Mouse (Mus musculus): ENCODE results near the gene Nat8f5. TPM values are rescaled to one million over a fixed set of nuclear protein-coding genes. Genes with fewer than 3 reads are reported as not detected.
"Not testable (repeated sequence)": the region's sequence is repeated elsewhere in the genome, so short reads cannot be mapped to it uniquely, and the experiment has no call there.

Gene Nat8f5
- polyA plus RNA-seq, 2 experiments: not detected

GRCm38 (mm10) chr6:85818338-85818737, 2.4 kb downstream of the Nat8f5 start:
- no peak overlapping the region for H3K27ac ChIP-seq (replicated peaks; ENCODE audit: low read depth, low read length)
- ATAC-seq (ENCODE audit: low FRiP score, low read depth) (no peak), DNase-seq (ENCODE audit: low spot score) (no peak)
- no peak overlapping the region for H3K4me2 ChIP-seq (replicated peaks; ENCODE audit: low read depth, low read length, severe bottlenecking)
- H3K4me1 ChIP-seq (ENCODE audit: control insufficient read depth, insufficient read depth, low read length): no peaks in the 10 kb centered on the region
- no peak overlapping the region for H3K9ac ChIP-seq (ENCODE audit: low read depth, low read length, severe bottlenecking)
- H3K36me3 ChIP-seq (ENCODE audit: control insufficient read depth, insufficient read depth, low read length): no peaks in the 10 kb centered on the region
- H3K27me3 ChIP-seq (ENCODE audit: control insufficient read depth, insufficient read depth, low read length): no peaks in the 10 kb centered on the region
- no peaks in the 10 kb centered on the region for H3K9me3 ChIP-seq (ENCODE audit: control insufficient read depth, low read length)
- H3K4me3 ChIP-seq (replicated peaks; ENCODE audit: low read length): no peak overlapping the region
- no peak for TF ChIP-seq POLR2A (IDR thresholded peaks at IDR 0.05; ENCODE audit: borderline replicate concordance, extremely low read depth, insufficient read depth, insufficient read length)
- 52% methylated on average over 1 of the region's 1 CpGs for WGBS

- Histone ChIP-seq H3K9ac (ENCODE audit: low read depth, low read length, severe bottlenecking) (no peak overlapping the region), H3K27ac (replicated peaks; ENCODE audit: low read depth, low read length) (no peak overlapping the region), H3K4me2 (replicated peaks; ENCODE audit: low read depth, low read length, severe bottlenecking) (no peak overlapping the region), H3K4me1 (ENCODE audit: control insufficient read depth, insufficient read depth, low read length) (no peaks in the 10 kb centered on the region), H3K4me3 (replicated peaks; ENCODE audit: low read length) (no peak overlapping the region), H3K9me3 (ENCODE audit: control insufficient read depth, low read length) (no peaks in the 10 kb centered on the region), H3K36me3 (ENCODE audit: control insufficient read depth, insufficient read depth, low read length) (no peaks in the 10 kb centered on the region), H3K27me3 (ENCODE audit: control insufficient read depth, insufficient read depth, low read length) (no peaks in the 10 kb centered on the region)
- DNase-seq (ENCODE audit: low spot score) (no peak), ATAC-seq (ENCODE audit: low FRiP score, low read depth) (no peak)
- no peak for TF ChIP-seq POLR2A (IDR thresholded peaks at IDR 0.05; ENCODE audit: borderline replicate concordance, extremely low read depth, insufficient read depth, insufficient read length)
- WGBS: 90% methylated on average over 2 of the region's 2 CpGs
Measured at GRCm38 (mm10) chr6:85813339-85813738, 7.4 kb downstream of the Nat8f5 start.

- not testable (repeated sequence) for H3K27ac ChIP-seq (replicated peaks; ENCODE audit: low read depth, low read length); H3K9me3 ChIP-seq (ENCODE audit: control insufficient read depth, low read length); H3K4me1 ChIP-seq (ENCODE audit: control insufficient read depth, insufficient read depth, low read length); DNase-seq (ENCODE audit: low spot score); H3K4me2 ChIP-seq (replicated peaks; ENCODE audit: low read depth, low read length, severe bottlenecking); ATAC-seq (ENCODE audit: low FRiP score, low read depth); H3K27me3 ChIP-seq (ENCODE audit: control insufficient read depth, insufficient read depth, low read length); H3K4me3 ChIP-seq (replicated peaks; ENCODE audit: low read length); H3K9ac ChIP-seq (ENCODE audit: low read depth, low read length, severe bottlenecking); H3K36me3 ChIP-seq (ENCODE audit: control insufficient read depth, insufficient read depth, low read length)
- 54% methylated on average over 2 of the region's 3 CpGs for WGBS
Measured at GRCm38 (mm10) chr6:85810942-85811537, 9.7 kb downstream of the Nat8f5 start.

GRCm38 (mm10) chr6:85810514-85810913, 10.3 kb downstream of the Nat8f5 start:
- not testable (repeated sequence) for H3K4me3 ChIP-seq (replicated peaks; ENCODE audit: low read length); H3K27ac ChIP-seq (replicated peaks; ENCODE audit: low read depth, low read length); H3K9me3 ChIP-seq (ENCODE audit: control insufficient read depth, low read length); ATAC-seq (ENCODE audit: low FRiP score, low read depth); H3K27me3 ChIP-seq (ENCODE audit: control insufficient read depth, insufficient read depth, low read length); H3K36me3 ChIP-seq (ENCODE audit: control insufficient read depth, insufficient read depth, low read length); H3K9ac ChIP-seq (ENCODE audit: low read depth, low read length, severe bottlenecking); H3K4me2 ChIP-seq (replicated peaks; ENCODE audit: low read depth, low read length, severe bottlenecking); H3K4me1 ChIP-seq (ENCODE audit: control insufficient read depth, insufficient read depth, low read length); DNase-seq (ENCODE audit: low spot score)
- 88% methylated on average over 2 of the region's 3 CpGs for whole genome bisulfite sequencing

- H3K4me2 ChIP-seq (replicated peaks; ENCODE audit: low read depth, low read length, severe bottlenecking); H3K4me1 ChIP-seq (ENCODE audit: control insufficient read depth, insufficient read depth, low read length); H3K27ac ChIP-seq (replicated peaks; ENCODE audit: low read depth, low read length); DNase-seq (ENCODE audit: low spot score); H3K9ac ChIP-seq (ENCODE audit: low read depth, low read length, severe bottlenecking); H3K4me3 ChIP-seq (replicated peaks; ENCODE audit: low read length); H3K36me3 ChIP-seq (ENCODE audit: control insufficient read depth, insufficient read depth, low read length); ATAC-seq (ENCODE audit: low FRiP score, low read depth); H3K9me3 ChIP-seq (ENCODE audit: control insufficient read depth, low read length); H3K27me3 ChIP-seq (ENCODE audit: control insufficient read depth, insufficient read depth, low read length): not testable (repeated sequence)
- WGBS: 74% methylated on average over 2 of the region's 3 CpGs
Measured at GRCm38 (mm10) chr6:85809784-85810183, 11.0 kb downstream of the Nat8f5 start.

- 53% methylated on average over 5 of the region's 5 CpGs for WGBS
Measured at GRCm38 (mm10) chr6:85803180-85803579, 17.6 kb downstream of the Nat8f5 start.

More at GRCm38 (mm10) chr6:85803180-85803579, 17.6 kb downstream of the Nat8f5 start:
- H3K4me2 ChIP-seq (replicated peaks; ENCODE audit: low read depth, low read length, severe bottlenecking); H3K27me3 ChIP-seq (ENCODE audit: control insufficient read depth, insufficient read depth, low read length); H3K9me3 ChIP-seq (ENCODE audit: control insufficient read depth, low read length); H3K4me3 ChIP-seq (replicated peaks; ENCODE audit: low read length); H3K9ac ChIP-seq (ENCODE audit: low read depth, low read length, severe bottlenecking); H3K27ac ChIP-seq (replicated peaks; ENCODE audit: low read depth, low read length); H3K36me3 ChIP-seq (ENCODE audit: control insufficient read depth, insufficient read depth, low read length); H3K4me1 ChIP-seq (ENCODE audit: control insufficient read depth, insufficient read depth, low read length); DNase-seq (ENCODE audit: low spot score); ATAC-seq (ENCODE audit: low FRiP score, low read depth): not testable (repeated sequence)

Small RNA genes within 50 kb of the gene (microRNA-seq; reads per million reads assigned to microRNA genes)
- not detected for gene Mir6375

Other genes with a start within 250 kb of the Nat8f5 start
- gene Alms1, start 233.4 kb downstream of the Nat8f5 start, polyA plus RNA-seq (2012; rRNA removed): 4.7 and 4.9 TPM in 2 replicates
- gene Alms1, start 233.4 kb downstream of the Nat8f5 start, polyA plus RNA-seq (2014; fragmentation: Nextera tagmentation; extraction: Ambion mirVana): 4.5 and 6.2 TPM in 2 replicates
- gene Nat8f7, start 107.8 kb downstream of the Nat8f5 start, polyA plus RNA-seq (2012; rRNA removed): 0.04 and 0.15 TPM in 2 replicates
- not detected in 2 replicates for gene Nat8f7, start 107.8 kb downstream of the Nat8f5 start, polyA plus RNA-seq (2014; fragmentation: Nextera tagmentation; extraction: Ambion mirVana)
- gene Nat8f3, start 55.2 kb downstream of the Nat8f5 start, polyA plus RNA-seq (2012; rRNA removed): 0.08 TPM in 1 of 2 replicates, not detected in the other
- not detected in 2 replicates for gene Nat8f3, start 55.2 kb downstream of the Nat8f5 start, polyA plus RNA-seq (2014; fragmentation: Nextera tagmentation; extraction: Ambion mirVana)
- gene Nat8f6, start within 50 bp of the Nat8f5 start, polyA plus RNA-seq (2012; rRNA removed): 0.08 and 0.10 TPM in 2 replicates
- gene Nat8f6, start within 50 bp of the Nat8f5 start, polyA plus RNA-seq (2014; fragmentation: Nextera tagmentation; extraction: Ambion mirVana): not detected in 2 replicates
- gene Nat8, start 11.1 kb upstream of the Nat8f5 start, polyA plus RNA-seq (2012; rRNA removed): 0.10 TPM in 1 of 2 replicates, not detected in the other
- 0.18 TPM in 1 of 2 replicates, not detected in the other for gene Nat8, start 11.1 kb upstream of the Nat8f5 start, polyA plus RNA-seq (2014; fragmentation: Nextera tagmentation; extraction: Ambion mirVana)
- gene Nat8f2, start 48.2 kb upstream of the Nat8f5 start, polyA plus RNA-seq (2012; rRNA removed): 0.06 TPM in 1 of 2 replicates, not detected in the other
- not detected in 2 replicates for gene Nat8f2, start 48.2 kb upstream of the Nat8f5 start, polyA plus RNA-seq (2014; fragmentation: Nextera tagmentation; extraction: Ambion mirVana)
- gene Nat8f4, start 83.9 kb upstream of the Nat8f5 start, polyA plus RNA-seq (2012; rRNA removed): 1.7 TPM in 2 replicates
- gene Nat8f4, start 83.9 kb upstream of the Nat8f5 start, polyA plus RNA-seq (2014; fragmentation: Nextera tagmentation; extraction: Ambion mirVana): 1.9 and 2.0 TPM in 2 replicates
- gene Tprkb, start 90.9 kb upstream of the Nat8f5 start, polyA plus RNA-seq (2012; rRNA removed): 27.2 and 30.1 TPM in 2 replicates
- gene Tprkb, start 90.9 kb upstream of the Nat8f5 start, polyA plus RNA-seq (2014; fragmentation: Nextera tagmentation; extraction: Ambion mirVana): 25.8 and 31.5 TPM in 2 replicates
- 7.7 and 9.4 TPM in 2 replicates for gene Nat8f1, start 94.7 kb upstream of the Nat8f5 start, polyA plus RNA-seq (2012; rRNA removed)
- 6.9 and 7.0 TPM in 2 replicates for gene Nat8f1, start 94.7 kb upstream of the Nat8f5 start, polyA plus RNA-seq (2014; fragmentation: Nextera tagmentation; extraction: Ambion mirVana)
- gene Dusp11, start 140.7 kb upstream of the Nat8f5 start, polyA plus RNA-seq (2012; rRNA removed): 115 and 130 TPM in 2 replicates
- 46.3 and 56.4 TPM in 2 replicates for gene Dusp11, start 140.7 kb upstream of the Nat8f5 start, polyA plus RNA-seq (2014; fragmentation: Nextera tagmentation; extraction: Ambion mirVana)
- gene Figla, start 195.2 kb upstream of the Nat8f5 start, polyA plus RNA-seq (2012; rRNA removed): not detected in 2 replicates
- gene Figla, start 195.2 kb upstream of the Nat8f5 start, polyA plus RNA-seq (2014; fragmentation: Nextera tagmentation; extraction: Ambion mirVana): not detected in 2 replicates
- 2.3 and 2.6 TPM in 2 replicates for gene Add2, start 207.7 kb upstream of the Nat8f5 start, polyA plus RNA-seq (2012; rRNA removed)
- 1.4 and 2.6 TPM in 2 replicates for gene Add2, start 207.7 kb upstream of the Nat8f5 start, polyA plus RNA-seq (2014; fragmentation: Nextera tagmentation; extraction: Ambion mirVana)